Mouse (Mus musculus) cerebellum, adult 2 months (tissue): ENCODE measurements around the gene Polr2g.

Experiments used
- CTCF ChIP-seq: fragments of 200-500 bp; IDR thresholded peaks from 2 replicates; pipeline ENCODE4 v1.5.1; 2011; ENCODE audit warnings: low read depth, mild to moderate bottlenecking, control low read depth, low read length, moderate library complexity, borderline replicate concordance; ENCODE audit not compliant: insufficient read depth
- POLR2A ChIP-seq: fragments of 200-500 bp; IDR thresholded peaks from 2 replicates; pipeline ENCODE4 v1.6.1; 2011; ENCODE audit warnings: low read length, control low read depth, borderline replicate concordance; ENCODE audit not compliant: insufficient read depth

GRCm38 (mm10) chr19:8820424-8820956, 22.1 kb upstream of the Polr2g start:
- TF ChIP-seq CTCF (no peak), POLR2A (no peak)
